Mouse (Mus musculus) liver, embryonic 14.5 days (tissue): Measurements from ENCODE around the gene Rplp1. TPM values are rescaled to one million over a fixed set of nuclear protein-coding genes. Genes with fewer than 3 reads are reported as not detected.
A peak's percentile ranks its signal among the peaks of the same experiment; 100 is the strongest.

ENCODE experiments used
- ATAC-seq: fragments of 200-750 bp; cut with Nextera tagmentation; 2 replicates; pipeline ENCODE4 v1.8.0; 2017; ENCODE audit warnings: moderate number of reproducible peaks, mild to moderate bottlenecking, moderate library complexity; ENCODE audit not compliant: insufficient read depth
- DNase-seq, 3 experiments: peaks; one replicate each; pipeline ENCODE4 v3.0.0-alpha.2; 2012 to 2013; ENCODE audit warnings: low read depth in 3 of 3, low spot score in 3 of 3
- H3K27ac ChIP-seq: fragments of 300-500 bp; sonication (generic); 2 replicates; pipeline ENCODE4 v1.5.1; 2014; ENCODE audit warnings: moderate library complexity, mild to moderate bottlenecking, control low read depth, inconsistent platforms
- H3K27me3 ChIP-seq: fragments of 300-500 bp; sonication (generic); 2 replicates; pipeline ENCODE4 v1.6.1; 2014; ENCODE audit warnings: mild to moderate bottlenecking, low read length, moderate library complexity; ENCODE audit not compliant: control insufficient read depth, insufficient read depth
- H3K36me3 ChIP-seq: fragments of 300-500 bp; sonication (generic); replicated peaks from 2 replicates; pipeline ENCODE4 v1.6.1; 2014; ENCODE audit warnings: low read depth; ENCODE audit not compliant: control insufficient read depth, insufficient read depth
- H3K4me1 ChIP-seq, 2 experiments: fragments of 200-500 bp in 1 of 2; fragments of 300-500 bp in 1 of 2; sonication (generic) in 1 of 2; replicated peaks; 2 replicates each; pipeline ENCODE4 v1.6.1; 2012 to 2014; ENCODE audit warnings: antibody characterized with exemption in 1 of 2, inconsistent platforms in 1 of 2, low read length in 1 of 2; ENCODE audit not compliant: control insufficient read depth in 2 of 2, insufficient read depth in 2 of 2
- H3K4me2 ChIP-seq: fragments of 300-500 bp; sonication (generic); 2 replicates; pipeline ENCODE4 v1.6.1; 2014; ENCODE audit warnings: low read depth, mild to moderate bottlenecking, control low read depth, moderate library complexity
- H3K4me3 ChIP-seq, 2 experiments: fragments of 200-500 bp in 1 of 2; fragments of 300-500 bp in 1 of 2; sonication (generic) in 1 of 2; 2 replicates each; pipeline ENCODE4 v1.5.1; 2012 to 2014; ENCODE audit warnings: low read depth in 2 of 2, low read length in 2 of 2, mild to moderate bottlenecking in 2 of 2, control low read depth in 1 of 2, inconsistent platforms in 1 of 2, moderate library complexity in 1 of 2; ENCODE audit not compliant: insufficient read depth in 1 of 2
- H3K9ac ChIP-seq: fragments of 300-500 bp; sonication (generic); replicated peaks from 2 replicates; pipeline ENCODE4 v1.6.1; 2014; ENCODE audit warnings: mild to moderate bottlenecking, control low read depth, moderate library complexity
- H3K9me3 ChIP-seq: fragments of 300-500 bp; sonication (generic); 2 replicates; pipeline ENCODE4 v1.6.1; 2016; ENCODE audit warnings: low read length, mixed read lengths; ENCODE audit not compliant: control insufficient read depth
- CTCF ChIP-seq: IDR thresholded peaks from 2 replicates; pipeline ENCODE4 v1.5.1; 2016; ENCODE audit warnings: antibody characterized with exemption, low read depth, control low read depth
- EP300 ChIP-seq: IDR thresholded peaks from 2 replicates; pipeline ENCODE4 v1.6.1; 2016; ENCODE audit warnings: antibody characterized with exemption, low read depth
- WGBS: fragments of 180-500 bp; shearing (Covaris S2); extraction: QIAGEN DNeasy Blood & Tissue Kit; methylation state at CpG from one replicate; pipeline ENCODE4 v1.1.7; 2014; ENCODE audit not compliant: insufficient replicate concordance; 5-methylcytosine and 5-hydroxymethylcytosine counted together
- polyA plus RNA-seq, 2 experiments: library from polyadenylated mRNA; depleted of rRNA in 1 of 2; stranded (reverse) in 1 of 2; unstranded in 1 of 2; fragments of >200 nt; fragmentation: Nextera tagmentation in 1 of 2; extraction: Ambion mirVana in 1 of 2; gene quantifications; 2 replicates each; pipeline versions ENCODE4 v1.2.1 to v1.2.3; 2012 to 2014

The Rplp1 gene
- polyA plus RNA-seq, 2 experiments, result 1,562 to 6,111 TPM

GRCm38 (mm10) chr9:61882179-61882578 lies 32.2 kb downstream of the Rplp1 start:
- DNase-seq (no peak), ATAC-seq (no peak)
- no peaks in the 10 kb centered on the region for H3K27me3 ChIP-seq
- 21% methylated on average over 3 of the region's 3 CpGs for WGBS
- no peak overlapping the region for H3K4me2 ChIP-seq
- H3K4me1 ChIP-seq, result no peaks in the 10 kb centered on the region
- no peak overlapping the region for H3K27ac ChIP-seq
- TF ChIP-seq CTCF, result no peak
- no peak for TF ChIP-seq EP300
- no peak overlapping the region for H3K9ac ChIP-seq
- H3K4me3 ChIP-seq, result no peak overlapping the region
- H3K36me3 ChIP-seq, result no peaks in the 10 kb centered on the region
- no peaks in the 10 kb centered on the region for H3K9me3 ChIP-seq

DNA sequence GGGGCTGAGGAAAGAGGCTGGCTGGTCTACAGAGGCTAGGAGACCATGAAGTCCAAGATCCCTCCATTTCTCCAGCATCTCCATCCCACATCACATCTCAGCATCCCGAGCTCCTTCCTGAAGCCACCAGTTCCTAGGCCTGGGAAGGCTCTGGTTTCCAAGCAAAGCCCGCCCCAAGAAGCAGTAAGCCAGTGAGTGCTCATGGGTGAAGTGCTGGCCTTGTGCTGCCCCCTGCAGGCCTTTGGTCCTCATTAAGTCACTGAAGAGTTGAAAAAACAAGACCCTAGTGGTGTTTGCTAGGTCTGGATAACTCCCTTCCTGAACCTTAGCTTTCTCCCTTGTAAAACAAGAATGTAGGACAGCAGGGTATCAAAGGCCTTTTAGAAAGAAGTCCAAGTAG lies 35.5 kb downstream of the Rplp1 start:
- H3K9ac ChIP-seq, result no peak overlapping the region
- no peaks in the 10 kb centered on the region for H3K36me3 ChIP-seq
- TF ChIP-seq EP300 (no peak), CTCF (peak; percentile 68)
- no peaks in the 10 kb centered on the region for H3K4me1 ChIP-seq
- H3K9me3 ChIP-seq, result no peaks in the 10 kb centered on the region
- no peaks in the 10 kb centered on the region for H3K27me3 ChIP-seq
- H3K4me2 ChIP-seq, result no peak overlapping the region
- DNase-seq (peak in 1 of 3 experiments; percentile 11), ATAC-seq (no peak)
- H3K4me3 ChIP-seq, result no peak overlapping the region
- no peak overlapping the region for H3K27ac ChIP-seq
- WGBS, result 21% methylated on average over 2 of the region's 2 CpGs

- H3K4me3 ChIP-seq, result no peak overlapping the region
- 24% methylated on average over 22 of the region's 22 CpGs for WGBS
- ATAC-seq (no peak), DNase-seq (no peak)
- TF ChIP-seq CTCF, result 0 out of 2 replicates have a peak, but pooled peaks have one; percentile 13
- TF ChIP-seq EP300, result no peak
- H3K4me1 ChIP-seq, result no peaks in the 10 kb centered on the region
- H3K36me3 ChIP-seq, result no peaks in the 10 kb centered on the region
- no peaks in the 10 kb centered on the region for H3K27me3 ChIP-seq
- no peaks in the 10 kb centered on the region for H3K9me3 ChIP-seq
- no peak overlapping the region for H3K4me2 ChIP-seq
- no peak overlapping the region for H3K27ac ChIP-seq
- H3K9ac ChIP-seq, result no peak overlapping the region
These were observed 36.8 kb downstream of the Rplp1 start for GRCm38 (mm10) chr9:61877373-61878112.

- H3K9me3 ChIP-seq, result no peaks in the 10 kb centered on the region
- 12% methylated on average over 8 of the region's 8 CpGs for WGBS
- no peak overlapping the region for H3K27ac ChIP-seq
- ATAC-seq (no peak), DNase-seq (no peak)
- no peaks in the 10 kb centered on the region for H3K36me3 ChIP-seq
- H3K4me1 ChIP-seq, result no peaks in the 10 kb centered on the region
- H3K27me3 ChIP-seq, result no peaks in the 10 kb centered on the region
- H3K4me2 ChIP-seq, result no peak overlapping the region
- H3K9ac ChIP-seq, result no peak overlapping the region
- no peak overlapping the region for H3K4me3 ChIP-seq
- TF ChIP-seq CTCF (no peak), EP300 (no peak)
These were observed 41.0 kb downstream of the Rplp1 start for GRCm38 (mm10) chr9:61873325-61873724.

- Histone ChIP-seq H3K4me3 (no peak overlapping the region), H3K4me1 (no peaks in the 10 kb centered on the region), H3K27ac (no peak overlapping the region), H3K4me2 (no peak overlapping the region), H3K27me3 (no peaks in the 10 kb centered on the region), H3K9ac (no peak overlapping the region), H3K9me3 (no peaks in the 10 kb centered on the region), H3K36me3 (no peaks in the 10 kb centered on the region)
- ATAC-seq (no peak), DNase-seq (no peak)
- TF ChIP-seq CTCF (no peak), EP300 (no peak)
- WGBS, result 59% methylated on average over 8 of the region's 8 CpGs
These were observed 41.9 kb downstream of the Rplp1 start for GRCm38 (mm10) chr9:61872246-61872941.
